Mouse (Mus musculus) spleen, postnatal 0 days (tissue): ENCODE measurements around the gene Olfr320. TPM values are rescaled to one million over a fixed set of nuclear protein-coding genes. Genes with fewer than 3 reads are reported as not detected.

ENCODE experiments used
- polyA plus RNA-seq: library from polyadenylated mRNA; unstranded; fragments of >200 nt; fragmentation: Nextera tagmentation; extraction: Ambion mirVana; gene quantifications from 2 replicates; pipeline ENCODE4 v1.2.1, GENCODE M21; 2015

Gene Olfr320
- not detected in 2 replicates for polyA plus RNA-seq

DNA sequence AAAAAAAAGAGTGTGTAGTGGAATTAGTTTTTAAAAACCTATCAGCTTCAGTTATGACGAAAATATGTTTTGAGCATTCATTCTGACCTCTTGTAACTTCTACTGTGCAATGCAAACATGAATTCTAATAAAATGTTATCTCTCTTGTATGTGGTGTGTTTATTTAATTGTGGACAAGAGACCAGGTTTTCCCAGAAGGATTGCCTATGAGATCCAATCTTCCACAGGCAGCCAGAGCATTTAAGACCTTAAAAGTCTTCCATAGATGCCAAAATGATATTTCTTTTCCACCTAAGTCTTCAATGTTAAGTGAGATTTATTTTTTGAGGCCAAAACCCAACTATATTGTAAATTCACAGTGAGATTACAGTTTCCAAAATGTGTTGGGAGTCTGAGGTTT lies at the start of gene Olfr320:
Gene Olfr320 (plus strand): TSS at position 301 of the 400 bp plus-strand sequence.

GRCm38 (mm10) chr11:58640272-58640867 lies 40.5 kb upstream of the Olfr320 start, which contains the start of gene Trim58:
TSS of gene Trim58 (plus strand) at chr11:58640465.

DNA sequence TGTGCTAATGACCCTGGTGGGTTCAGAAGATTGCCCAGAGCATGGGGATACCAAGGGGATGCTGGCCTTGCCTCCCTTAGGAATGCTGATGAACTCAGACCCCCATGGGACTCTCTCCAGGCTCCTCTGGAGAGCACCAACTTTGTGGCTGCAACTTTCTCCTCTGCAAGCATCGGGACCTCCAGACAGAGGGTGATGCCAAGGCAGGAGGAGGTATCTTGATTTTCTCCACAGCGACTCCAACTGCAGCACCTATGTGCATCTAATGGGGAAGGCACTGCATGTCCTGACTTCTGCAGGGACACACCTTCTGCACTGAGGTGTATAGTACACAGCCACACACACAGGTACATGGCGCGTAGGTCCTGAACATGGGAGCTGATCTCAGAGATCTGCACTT lies 22.3 kb upstream of the Olfr320 start, which contains the start of gene Olfr322:
Gene Olfr322 (plus strand): TSS at position 187 of the 400 bp plus-strand sequence.

DNA sequence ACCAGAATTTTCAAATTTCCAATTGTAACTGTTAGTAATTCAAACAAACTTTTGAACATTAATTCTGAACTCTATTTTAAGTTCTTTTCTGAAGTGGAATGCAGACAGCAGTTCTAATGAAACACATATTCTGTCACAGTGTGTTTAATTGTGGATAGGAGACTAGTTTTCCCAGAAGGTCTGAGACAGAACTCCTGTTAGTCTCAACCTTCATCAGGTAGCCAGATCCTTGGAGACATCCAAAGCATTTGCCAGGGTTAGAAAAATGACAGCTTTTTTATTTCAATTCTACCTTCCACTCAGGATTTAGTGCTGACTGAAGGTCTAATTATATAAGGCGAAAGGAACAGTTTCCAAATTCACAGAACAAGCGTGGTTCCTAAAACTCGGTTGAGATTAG lies 18.0 kb downstream of the Olfr320 start, which contains the start of gene Olfr319:
Gene Olfr319 (plus strand): TSS at position 301 of the 400 bp plus-strand sequence.

GRCm38 (mm10) chr11:58723914-58724313 lies 43.0 kb downstream of the Olfr320 start, which contains the start of gene Olfr318:
TSS of gene Olfr318 (minus strand) at chr11:58724014.

Other genes with a start within 250 kb of the Olfr320 start
- not detected in 2 replicates for gene Gm12253, start 248.5 kb upstream of the Olfr320 start, polyA plus RNA-seq
- gene Lypd9, start 228.2 kb upstream of the Olfr320 start, polyA plus RNA-seq, result not detected in 2 replicates
- not detected in 2 replicates for gene Olfr30, start 218.8 kb upstream of the Olfr320 start, polyA plus RNA-seq
- gene Olfr332, start 188.5 kb upstream of the Olfr320 start, polyA plus RNA-seq, result not detected in 2 replicates
- not detected in 2 replicates for gene Olfr331, start 178.5 kb upstream of the Olfr320 start, polyA plus RNA-seq
- gene Olfr330, start 146.3 kb upstream of the Olfr320 start, polyA plus RNA-seq, result not detected in 2 replicates
- not detected in 2 replicates for gene Olfr329-ps, start 134.7 kb upstream of the Olfr320 start, polyA plus RNA-seq
- 0.07 TPM in 1 of 2 replicates, not detected in the other for gene Olfr328, start 125.5 kb upstream of the Olfr320 start, polyA plus RNA-seq
- not detected in 2 replicates for gene Olfr224, start 110.5 kb upstream of the Olfr320 start, polyA plus RNA-seq
- gene Olfr325, start 103.4 kb upstream of the Olfr320 start, polyA plus RNA-seq, result not detected in 2 replicates
- gene Olfr324, start 86.0 kb upstream of the Olfr320 start, polyA plus RNA-seq, result not detected in 2 replicates
- gene 2210407C18Rik, start 65.0 kb upstream of the Olfr320 start, polyA plus RNA-seq, result 0.14 and 0.19 TPM in 2 replicates
- not detected in 2 replicates for gene Olfr323, start 50.6 kb upstream of the Olfr320 start, polyA plus RNA-seq
- 12.8 and 13.1 TPM in 2 replicates for gene Trim58, start 40.6 kb upstream of the Olfr320 start, polyA plus RNA-seq
- gene Olfr322, start 22.3 kb upstream of the Olfr320 start, polyA plus RNA-seq, result 0.04 TPM in 2 replicates
- not detected in 2 replicates for gene Olfr319, start 18.1 kb downstream of the Olfr320 start, polyA plus RNA-seq
- gene Olfr318, start 42.9 kb downstream of the Olfr320 start, polyA plus RNA-seq, result not detected in 2 replicates
- not detected in 2 replicates for gene Olfr317, start 58.1 kb downstream of the Olfr320 start, polyA plus RNA-seq
- not detected in 2 replicates for gene Olfr316, start 71.6 kb downstream of the Olfr320 start, polyA plus RNA-seq
- gene Olfr315, start 92.1 kb downstream of the Olfr320 start, polyA plus RNA-seq, result not detected in 2 replicates
- not detected in 2 replicates for gene Olfr314, start 101.9 kb downstream of the Olfr320 start, polyA plus RNA-seq
- gene Fam183b, start 120.9 kb downstream of the Olfr320 start, polyA plus RNA-seq, result not detected in 2 replicates
- gene Olfr313, start 133.9 kb downstream of the Olfr320 start, polyA plus RNA-seq, result not detected in 2 replicates
- not detected in 2 replicates for gene Olfr312, start 148.1 kb downstream of the Olfr320 start, polyA plus RNA-seq
- not detected in 2 replicates for gene Olfr311, start 158.2 kb downstream of the Olfr320 start, polyA plus RNA-seq
- 2.7 and 3.0 TPM in 2 replicates for gene Gm12258, start 166.1 kb downstream of the Olfr320 start, polyA plus RNA-seq
- 2.2 and 4.1 TPM in 2 replicates for gene 2810021J22Rik, start 186.1 kb downstream of the Olfr320 start, polyA plus RNA-seq
- gene Zfp39, start 223.1 kb downstream of the Olfr320 start, polyA plus RNA-seq, result 6.0 and 6.6 TPM in 2 replicates
- gene Btnl10, start 236.8 kb downstream of the Olfr320 start, polyA plus RNA-seq, result 22.2 and 26.7 TPM in 2 replicates